ENCODE assay signal across 8 mouse cellular contexts in genomic region chr8:120680405-120680804, GRCm38 (mm10). TPM values are rescaled to one million over a fixed set of nuclear protein-coding genes. Genes with fewer than 3 reads are reported as not detected.
DNase-seq lines count a peak whose midpoint lies in the region; ATAC-seq lines count a peak whose summit lies in the region.
"Not testable (repeated sequence)": the region's sequence is repeated elsewhere in the genome, so short reads cannot be mapped to it uniquely, and the experiment has no call there.
"Had no signal": no experiment of that assay in that cellular context is flagged by ENCODE, and none has a peak within 500 bp of the region (broad histone marks: within the 10 kb centered on the region; RNA-seq: fewer than 3 reads in every experiment).

No protein-coding gene starts in this region.

- not testable (repeated sequence) for H3K9ac ChIP-seq in embryonic facial prominence, embryonic 11.5 days (replicated peaks; ENCODE audit: low read length); liver, embryonic 15.5 days; midbrain, embryonic 14.5 days (replicated peaks; ENCODE audit: low read length)

- not testable (repeated sequence) for ATAC-seq in embryonic facial prominence, embryonic 11.5 days (replicated peaks; ENCODE audit: insufficient number of reproducible peaks, low FRiP score, low TSS enrichment, low read depth); liver, embryonic 15.5 days (ENCODE audit: insufficient read depth); midbrain, embryonic 14.5 days (ENCODE audit: low FRiP score, low TSS enrichment)

- not testable (repeated sequence) for H3K4me1 ChIP-seq in embryonic facial prominence, embryonic 11.5 days (ENCODE audit: control insufficient read depth, insufficient read depth, low read length); midbrain, embryonic 14.5 days (ENCODE audit: control insufficient read depth, insufficient read depth, low read length)
- peaks cover 28% of the 10 kb centered on the region for H3K4me1 ChIP-seq in liver, embryonic 15.5 days (replicated peaks)

- 72% methylated on average over 6 of the region's 7 CpGs for WGBS in embryonic facial prominence, embryonic 11.5 days
- WGBS in liver, embryonic 15.5 days (ENCODE audit: insufficient replicate concordance): 46% methylated on average over 7 of the region's 7 CpGs
- WGBS in midbrain, embryonic 14.5 days: 59% methylated on average over 7 of the region's 7 CpGs

- H3K9me3 ChIP-seq in embryonic facial prominence, embryonic 11.5 days (replicated peaks; ENCODE audit: control insufficient read depth, low read length); liver, embryonic 15.5 days (replicated peaks); midbrain, embryonic 14.5 days (ENCODE audit: control insufficient read depth, low read length): not testable (repeated sequence)

- H3K4me3 ChIP-seq in embryonic facial prominence, embryonic 11.5 days (ENCODE audit: low read depth, low read length); liver, embryonic 15.5 days (replicated peaks); midbrain, embryonic 14.5 days (replicated peaks; ENCODE audit: low read depth, low read length): not testable (repeated sequence)

- H3K27me3 ChIP-seq in embryonic facial prominence, embryonic 11.5 days (ENCODE audit: control insufficient read depth, insufficient read depth, low read length); midbrain, embryonic 14.5 days (ENCODE audit: control insufficient read depth, insufficient read depth, low read length); splenic B cell, adult 2 months (ENCODE audit: control insufficient read depth, insufficient read depth, low read length, poor library complexity, severe bottlenecking): not testable (repeated sequence)
- peaks cover 12% of the 10 kb centered on the region; the same call in 1 of the 2 replicates for H3K27me3 ChIP-seq in liver, embryonic 15.5 days

- not testable (repeated sequence) for H3K4me2 ChIP-seq in embryonic facial prominence, embryonic 11.5 days (ENCODE audit: low read depth, low read length); midbrain, embryonic 14.5 days (ENCODE audit: low read length)
- peak overlapping the region; percentile 13; the same call in 1 of the 2 replicates for H3K4me2 ChIP-seq in liver, embryonic 15.5 days

- H3K36me3 ChIP-seq in embryonic facial prominence, embryonic 11.5 days (replicated peaks; ENCODE audit: control insufficient read depth, insufficient read depth, low read depth, low read length); liver, embryonic 15.5 days (replicated peaks); midbrain, embryonic 14.5 days (ENCODE audit: control insufficient read depth, insufficient read depth, low read length); splenic B cell, adult 2 months (ENCODE audit: control insufficient read depth, insufficient read depth, low read length, poor library complexity, severe bottlenecking): not testable (repeated sequence)

- H3K27ac ChIP-seq in embryonic facial prominence, embryonic 11.5 days (replicated peaks; ENCODE audit: low read depth, low read length); liver, embryonic 15.5 days (replicated peaks); midbrain, embryonic 14.5 days (replicated peaks; ENCODE audit: low read depth, low read length): not testable (repeated sequence)

- DNase-seq in adrenal gland, postnatal 10 days: peak; percentile 70
- DNase-seq in embryonic facial prominence, embryonic 11.5 days (ENCODE audit: low spot score): peak; percentile 61
- peak; percentile 75 for DNase-seq in heart, postnatal 4 days
- peak; percentile 79 to 83 for DNase-seq in kidney, postnatal 4 days
- DNase-seq in midbrain, embryonic 14.5 days: peak; percentile 71
- peak; percentile 78 for DNase-seq in splenic B cell, adult 2 months (ENCODE audit: low read depth, low spot score)

RNA-seq across cellular contexts. Expression of gene Emc8, which starts 12.0 kb away (rescaled TPM):
- 100 to 1,000 TPM; 113 to 117 TPM for total RNA-seq in adrenal gland, postnatal 10 days (2021)
- 322 and 338 TPM in 2 replicates for polyA plus RNA-seq in embryonic facial prominence, embryonic 11.5 days (2014; fragmentation: Nextera tagmentation; extraction: Ambion mirVana)
- 10 to 100 TPM; 78.7 to 82.4 TPM for total RNA-seq in heart, postnatal 4 days (2021)
- 100 and 104 TPM in 2 replicates for polyA plus RNA-seq in liver, embryonic 15.5 days (2015; fragmentation: Nextera tagmentation; extraction: Ambion mirVana)
- polyA plus RNA-seq in midbrain, embryonic 14.5 days (2014; fragmentation: Nextera tagmentation; extraction: Ambion mirVana): 108 and 142 TPM in 2 replicates

RNA-seq across cellular contexts. Expression of gene Cox4i1, which starts 12.4 kb away (rescaled TPM):
- 1,000 to 10,000 TPM; 2,747 to 2,903 TPM for total RNA-seq in adrenal gland, postnatal 10 days (2021)
- polyA plus RNA-seq in embryonic facial prominence, embryonic 11.5 days (2014; fragmentation: Nextera tagmentation; extraction: Ambion mirVana): 854 and 888 TPM in 2 replicates
- total RNA-seq in heart, postnatal 4 days (2021): 1,000 to 10,000 TPM; 2,981 to 3,274 TPM
- 638 and 673 TPM in 2 replicates for polyA plus RNA-seq in liver, embryonic 15.5 days (2015; fragmentation: Nextera tagmentation; extraction: Ambion mirVana)
- 1,016 and 1,147 TPM in 2 replicates for polyA plus RNA-seq in midbrain, embryonic 14.5 days (2014; fragmentation: Nextera tagmentation; extraction: Ambion mirVana)

RNA-seq across cellular contexts. Expression of gene Gm27021, which starts 12.5 kb away (rescaled TPM):
- not detected for total RNA-seq in adrenal gland, postnatal 10 days (2021)
- polyA plus RNA-seq in embryonic facial prominence, embryonic 11.5 days (2014; fragmentation: Nextera tagmentation; extraction: Ambion mirVana): 1.8 and 3.0 TPM in 2 replicates
- total RNA-seq in heart, postnatal 4 days (2021): not detected
- polyA plus RNA-seq in liver, embryonic 15.5 days (2015; fragmentation: Nextera tagmentation; extraction: Ambion mirVana): 0.35 and 0.64 TPM in 2 replicates
- polyA plus RNA-seq in midbrain, embryonic 14.5 days (2014; fragmentation: Nextera tagmentation; extraction: Ambion mirVana): 4.9 and 5.1 TPM in 2 replicates
- total RNA-seq: layer of hippocampus, postnatal 36 days had no signal

RNA-seq across cellular contexts. Expression of gene 1190005I06Rik, which starts 33.0 kb away (rescaled TPM):
- 10 to 100 TPM; 28.3 to 32.8 TPM for total RNA-seq in adrenal gland, postnatal 10 days (2021)
- 3.4 and 5.9 TPM in 2 replicates for polyA plus RNA-seq in embryonic facial prominence, embryonic 11.5 days (2014; fragmentation: Nextera tagmentation; extraction: Ambion mirVana)
- total RNA-seq in heart, postnatal 4 days (2021): 1 to 10 TPM; 7.5 to 9.3 TPM
- polyA plus RNA-seq in liver, embryonic 15.5 days (2015; fragmentation: Nextera tagmentation; extraction: Ambion mirVana): 0.92 and 1.2 TPM in 2 replicates
- polyA plus RNA-seq in midbrain, embryonic 14.5 days (2014; fragmentation: Nextera tagmentation; extraction: Ambion mirVana): 11.8 and 12.8 TPM in 2 replicates

RNA-seq across cellular contexts. Expression of gene Irf8, which starts 55.8 kb away (rescaled TPM):
- 10 to 100 TPM; 18.9 to 21.8 TPM for total RNA-seq in adrenal gland, postnatal 10 days (2021)
- polyA plus RNA-seq in embryonic facial prominence, embryonic 11.5 days (2014; fragmentation: Nextera tagmentation; extraction: Ambion mirVana): 2.3 and 3.4 TPM in 2 replicates
- total RNA-seq in heart, postnatal 4 days (2021): 1 to 10 TPM; 8.4 to 9.7 TPM
- 17.4 and 18.8 TPM in 2 replicates for polyA plus RNA-seq in liver, embryonic 15.5 days (2015; fragmentation: Nextera tagmentation; extraction: Ambion mirVana)
- polyA plus RNA-seq in midbrain, embryonic 14.5 days (2014; fragmentation: Nextera tagmentation; extraction: Ambion mirVana): 2.0 and 4.0 TPM in 2 replicates
